Mouse (Mus musculus) regulatory T cell (primary cell): Measurements from ENCODE around the gene Samd4b.
"Not testable (repeated sequence)": the region's sequence is repeated elsewhere in the genome, so short reads cannot be mapped to it uniquely, and the experiment has no call there.

Experiments
- in situ Hi-C: fragments of 300-600 bp; cut with MboI, MseI; formaldehyde crosslinking; loops from one replicate; pipeline ENCODE4 v1.15.1; 2025; ENCODE audit warnings: high pct_unique_total_duplicates

The Samd4b gene

GRCm38 (mm10) chr7:28510405-28510974 is 87.5 kb downstream of the Samd4b start, which contains the start of gene Ifnl2:
Gene Ifnl2 (minus strand): TSS chr7:28510455.
- in situ Hi-C loops = loop anchor here (10.0 kb wide), 1 partner anchor 1226 kb away; no protein-coding TSS in a partner anchor

GRCm38 (mm10) chr7:28509121-28509520 is 88.8 kb downstream of the Samd4b start:
- in situ Hi-C loops = not testable (repeated sequence)

- in situ Hi-C loops = no loop called here
These were observed 92.4 kb downstream of the Samd4b start for GRCm38 (mm10) chr7:28505585-28505984.

GRCm38 (mm10) chr7:28495426-28495825 is 102.5 kb downstream of the Samd4b start:
- in situ Hi-C loops = no loop called here

- in situ Hi-C loops = no loop called here
These were observed 105.6 kb downstream of the Samd4b start for GRCm38 (mm10) chr7:28492310-28492709.

GRCm38 (mm10) chr7:28490903-28491302 is 107.0 kb downstream of the Samd4b start:
- in situ Hi-C loops = no loop called here

GRCm38 (mm10) chr7:28490410-28490809 is 107.5 kb downstream of the Samd4b start:
- in situ Hi-C loops = no loop called here

- in situ Hi-C loops = no loop called here
These were observed 109.9 kb downstream of the Samd4b start for GRCm38 (mm10) chr7:28488030-28488491.

- in situ Hi-C loops = no loop called here
These were observed 113.8 kb downstream of the Samd4b start for GRCm38 (mm10) chr7:28484192-28484591.

- in situ Hi-C loops = no loop called here
These were observed 115.1 kb downstream of the Samd4b start for GRCm38 (mm10) chr7:28482854-28483253.

GRCm38 (mm10) chr7:28478854-28479253 is 119.1 kb downstream of the Samd4b start:
- in situ Hi-C loops = no loop called here

- in situ Hi-C loops = no loop called here
These were observed 120.6 kb downstream of the Samd4b start for GRCm38 (mm10) chr7:28477363-28477762.

GRCm38 (mm10) chr7:28476191-28476590 is 121.8 kb downstream of the Samd4b start:
- in situ Hi-C loops = no loop called here

GRCm38 (mm10) chr7:28467213-28467751 is 130.7 kb downstream of the Samd4b start:
- in situ Hi-C loops = no loop called here

- in situ Hi-C loops = no loop called here
These were observed 131.2 kb downstream of the Samd4b start for GRCm38 (mm10) chr7:28466721-28467212.

- in situ Hi-C loops = no loop called here
These were observed 133.3 kb downstream of the Samd4b start for GRCm38 (mm10) chr7:28464416-28465212.

GRCm38 (mm10) chr7:28462769-28463168 is 135.2 kb downstream of the Samd4b start:
- in situ Hi-C loops = no loop called here

- in situ Hi-C loops = no loop called here
These were observed 137.6 kb downstream of the Samd4b start for GRCm38 (mm10) chr7:28460361-28460760.

GRCm38 (mm10) chr7:28452361-28453005 is 145.5 kb downstream of the Samd4b start:
- in situ Hi-C loops = no loop called here

- in situ Hi-C loops = no loop called here
These were observed 146.2 kb downstream of the Samd4b start, which contains the start of gene Lrfn1 for GRCm38 (mm10) chr7:28451531-28452360. Gene Lrfn1 (plus strand): TSS chr7:28451980.
